Mouse (Mus musculus): ENCODE measurements around the gene Cox6b2. TPM values are rescaled to one million over a fixed set of nuclear protein-coding genes. Genes with fewer than 3 reads are reported as not detected.

Gene Cox6b2
- polyA plus RNA-seq, 1 experiment from 2014 or later, result 32.5 TPM

DNA sequence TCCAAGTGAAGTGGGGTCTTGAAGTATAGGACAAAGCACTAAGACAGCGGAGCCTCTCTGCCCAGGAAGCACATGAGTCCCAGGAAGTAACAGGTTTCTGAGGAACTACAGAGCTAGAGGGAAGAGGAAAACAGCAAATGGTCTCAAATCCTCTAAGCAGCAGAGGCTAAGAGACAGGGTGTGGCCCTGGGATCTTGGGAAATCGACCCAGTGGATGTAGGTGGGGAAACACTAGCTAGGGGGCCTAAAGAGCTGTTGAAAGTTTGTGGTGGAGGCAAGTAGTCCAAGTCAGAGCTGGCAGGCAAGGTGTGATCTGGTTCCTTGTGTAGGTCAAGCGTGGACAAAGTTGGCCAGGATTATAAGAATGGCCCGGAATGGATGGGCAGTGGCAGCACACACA lies 4.6 kb downstream of the Cox6b2 start:
- no peak overlapping the region for H3K27ac ChIP-seq
- H3K27me3 ChIP-seq, result 0 out of 2 replicates have a peak, but pooled peaks cover 3% of the 10 kb centered on the region
- H3K36me3 ChIP-seq (replicated peaks), result peaks cover 23% of the 10 kb centered on the region
- H3K4me3 ChIP-seq (replicated peaks), result no peak overlapping the region
- H3K4me1 ChIP-seq, result peaks cover 31% of the 10 kb centered on the region
- 80% methylated on average over 4 of the region's 4 CpGs for WGBS
- H3K9ac ChIP-seq, result no peak overlapping the region
- no peaks in the 10 kb centered on the region for H3K9me3 ChIP-seq
- no peak overlapping the region for H3K4me2 ChIP-seq
- no peak for ATAC-seq (ENCODE audit: low FRiP score)

DNA sequence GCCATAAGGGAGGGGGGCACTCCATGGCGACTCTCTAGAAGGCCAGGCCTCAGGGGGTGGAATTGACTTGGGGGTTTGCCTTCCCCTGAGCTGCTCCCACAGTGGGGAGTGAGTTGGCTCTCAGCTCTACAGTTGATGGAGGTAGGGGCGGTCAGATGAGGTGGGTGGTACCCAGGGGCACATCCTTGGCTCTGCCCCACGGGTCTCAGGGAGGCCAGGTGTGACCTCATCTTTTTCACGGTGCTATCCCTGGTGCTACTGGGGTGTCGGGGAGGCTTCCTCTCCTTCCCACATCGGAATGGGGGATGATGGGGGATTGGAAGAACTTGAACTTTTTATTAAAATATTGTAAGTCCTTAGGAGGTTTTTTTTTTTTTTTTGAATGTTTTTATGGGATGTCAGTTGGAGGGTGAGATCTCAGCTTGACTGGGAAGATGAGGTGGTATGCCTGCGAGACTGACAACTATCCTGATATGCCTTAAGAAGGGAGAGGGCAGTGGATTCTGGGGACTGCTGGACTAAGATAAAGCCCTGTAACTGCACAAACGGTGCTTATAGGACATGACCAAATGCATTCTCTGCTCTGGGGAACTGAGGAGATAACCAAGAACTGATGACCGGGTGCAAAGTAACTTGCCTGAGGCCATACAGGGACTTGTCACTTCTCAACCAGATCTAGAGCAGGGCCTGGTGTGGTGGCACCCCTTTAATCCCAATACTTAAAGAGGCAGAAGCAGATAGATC lies 5.6 kb downstream of the Cox6b2 start:
- Histone ChIP-seq H3K4me2 (no peak overlapping the region), H3K4me3 (replicated peaks) (no peak overlapping the region), H3K9ac (no peak overlapping the region), H3K27me3 (0 out of 2 replicates have a peak, but pooled peaks cover under 1% of the 10 kb centered on the region), H3K9me3 (no peaks in the 10 kb centered on the region), H3K36me3 (replicated peaks) (peaks cover 30% of the 10 kb centered on the region), H3K27ac (no peak overlapping the region), H3K4me1 (peaks cover 33% of the 10 kb centered on the region)
- 75% methylated on average over 9 of the region's 9 CpGs for WGBS
- ATAC-seq (ENCODE audit: low FRiP score), result no peak

DNA sequence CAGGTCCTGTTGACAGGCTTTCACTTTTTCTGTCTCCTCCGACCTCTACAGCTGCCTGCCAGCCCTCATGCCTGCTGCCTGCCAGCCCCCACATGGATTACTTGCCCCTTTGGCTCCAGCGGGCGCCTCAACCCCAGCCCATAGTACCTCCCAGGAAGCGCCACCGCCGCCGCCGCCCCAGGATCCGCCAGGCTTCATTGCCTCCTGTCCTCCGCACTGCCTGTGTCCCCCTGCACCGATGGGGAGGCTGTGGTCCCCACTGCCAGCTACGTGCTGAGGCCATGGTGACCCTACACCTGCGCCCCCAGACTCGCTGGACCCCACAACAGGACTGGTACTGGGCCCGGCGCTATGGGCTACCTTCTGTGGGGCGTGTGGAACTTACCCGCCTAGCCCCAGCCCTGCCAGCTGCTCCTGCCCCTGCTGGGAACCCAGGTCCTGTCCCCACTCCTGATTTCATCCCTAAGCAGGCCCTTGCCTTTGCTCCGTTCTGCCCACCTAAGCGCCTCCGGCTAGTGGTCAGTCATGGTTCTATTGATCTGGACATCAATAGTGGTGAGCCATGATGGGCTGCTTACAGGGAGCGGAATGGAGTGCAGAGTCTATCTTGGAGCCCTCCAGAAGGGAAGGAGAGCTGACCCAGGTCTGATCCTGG lies 6.4 kb downstream of the Cox6b2 start:
- WGBS, result 84% methylated on average over 22 of the region's 22 CpGs
- Histone ChIP-seq H3K4me1 (peaks cover 33% of the 10 kb centered on the region), H3K27ac (no peak overlapping the region), H3K9me3 (no peaks in the 10 kb centered on the region), H3K4me2 (no peak overlapping the region), H3K9ac (no peak overlapping the region), H3K27me3 (no peaks in the 10 kb centered on the region), H3K4me3 (replicated peaks) (no peak overlapping the region), H3K36me3 (replicated peaks) (peaks cover 34% of the 10 kb centered on the region)
- no peak for ATAC-seq (ENCODE audit: low FRiP score)

DNA sequence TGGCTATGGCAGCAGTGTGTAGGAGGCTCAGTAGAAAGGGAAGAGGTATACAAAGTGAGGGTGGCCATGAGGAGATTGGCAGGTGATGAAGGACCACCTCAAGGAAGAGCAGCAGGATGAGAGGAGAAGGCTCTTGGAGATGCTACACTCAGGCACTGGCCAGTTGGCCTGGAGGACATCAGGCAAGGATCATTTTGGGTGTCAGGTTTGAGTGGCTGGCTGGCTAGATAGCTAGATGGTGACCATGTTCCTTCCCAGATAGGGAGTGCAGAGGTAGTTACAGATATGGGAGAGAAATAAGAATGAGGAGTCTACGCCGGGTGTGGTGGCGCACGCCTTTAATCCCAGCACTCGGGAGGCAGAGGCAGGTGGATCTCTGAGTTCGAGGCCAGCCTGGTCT lies 8.0 kb downstream of the Cox6b2 start:
- Histone ChIP-seq H3K4me2 (no peak overlapping the region), H3K9me3 (no peaks in the 10 kb centered on the region), H3K27ac (no peak overlapping the region), H3K9ac (no peak overlapping the region), H3K36me3 (replicated peaks) (peaks cover 34% of the 10 kb centered on the region), H3K27me3 (no peaks in the 10 kb centered on the region), H3K4me1 (peaks cover 44% of the 10 kb centered on the region), H3K4me3 (replicated peaks) (no peak overlapping the region)
- no peak for ATAC-seq (ENCODE audit: low FRiP score)
- 98% methylated on average over 5 of the region's 6 CpGs for WGBS

- WGBS, result 75% methylated on average over 2 of the region's 2 CpGs
- Histone ChIP-seq H3K36me3 (replicated peaks) (peaks cover 31% of the 10 kb centered on the region), H3K9ac (no peak overlapping the region), H3K27me3 (no peaks in the 10 kb centered on the region), H3K4me2 (no peak overlapping the region), H3K4me1 (peaks cover 53% of the 10 kb centered on the region), H3K9me3 (no peaks in the 10 kb centered on the region), H3K27ac (no peak overlapping the region), H3K4me3 (replicated peaks) (no peak overlapping the region)
- ATAC-seq (ENCODE audit: low FRiP score), result no peak
Measured at GRCm38 (mm10) chr7:4743354-4743753, 9.5 kb downstream of the Cox6b2 start.

DNA sequence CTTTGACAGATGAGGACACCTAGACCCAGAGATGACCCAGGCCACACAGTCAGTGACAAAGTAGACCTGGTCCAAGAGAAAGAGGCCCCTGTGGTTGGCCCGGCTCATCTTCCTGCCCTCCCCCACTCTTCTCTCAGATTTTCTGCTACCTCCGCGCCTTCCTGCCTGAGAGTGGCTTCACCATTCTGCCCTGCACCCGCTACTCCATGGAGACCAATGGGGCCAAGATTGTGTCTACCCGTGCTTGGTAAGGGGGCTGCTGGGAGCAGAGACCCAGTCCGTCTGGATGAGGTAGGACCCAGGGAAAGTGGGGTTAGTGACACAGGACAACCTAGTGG lies 10.4 kb downstream of the Cox6b2 start:
- H3K9ac ChIP-seq, result no peak overlapping the region
- H3K36me3 ChIP-seq (replicated peaks), result peaks cover 31% of the 10 kb centered on the region
- WGBS, result 85% methylated on average over 6 of the region's 6 CpGs
- H3K27me3 ChIP-seq, result no peaks in the 10 kb centered on the region
- H3K4me1 ChIP-seq, result peaks cover 53% of the 10 kb centered on the region
- H3K27ac ChIP-seq, result no peak overlapping the region
- peak overlapping the region; percentile 92; the same call in 1 of the 2 replicates for H3K4me2 ChIP-seq
- no peaks in the 10 kb centered on the region for H3K9me3 ChIP-seq
- H3K4me3 ChIP-seq (replicated peaks), result no peak overlapping the region
- no peak for ATAC-seq (ENCODE audit: low FRiP score)

DNA sequence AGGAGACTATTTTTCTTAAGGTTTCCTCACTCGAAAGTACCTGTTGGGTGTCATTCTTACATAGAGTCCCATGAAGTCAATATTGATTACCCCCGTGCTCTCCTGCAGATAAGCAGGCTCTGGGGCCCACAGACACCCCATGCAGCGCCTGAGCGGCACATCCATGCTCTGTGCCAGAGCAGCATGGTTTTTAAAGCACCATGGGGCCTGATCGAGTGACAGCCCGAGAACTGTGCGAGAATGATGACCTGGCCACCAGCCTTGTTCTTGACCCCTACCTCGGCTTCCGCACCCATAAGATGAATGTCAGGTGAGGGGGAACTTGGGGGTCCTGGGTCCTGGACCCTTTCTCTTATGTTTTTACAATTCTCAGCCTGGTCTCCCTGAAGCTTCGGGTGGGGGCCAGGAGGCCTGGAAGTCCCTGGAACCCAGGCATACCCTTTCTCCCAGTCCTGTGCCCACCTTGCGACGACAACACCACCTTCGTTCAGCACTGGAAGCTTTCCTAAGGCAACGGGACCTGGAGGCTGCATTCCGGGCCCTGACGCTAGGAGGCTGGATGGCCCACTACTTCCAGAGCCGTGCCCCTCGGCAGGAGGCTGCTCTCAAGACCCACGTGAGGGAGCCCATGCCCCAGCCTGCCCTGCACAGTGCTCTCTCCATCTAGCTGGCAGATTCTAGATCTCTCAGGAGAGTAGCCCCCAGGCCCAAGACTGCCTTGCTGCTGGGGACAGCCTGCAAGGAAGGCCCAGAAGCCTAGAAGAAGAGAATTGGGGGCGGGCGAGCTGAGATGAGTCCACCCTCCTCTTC lies 11.0 kb downstream of the Cox6b2 start:
- Histone ChIP-seq H3K9ac (peak overlapping the region; percentile 94), H3K4me1 (peaks cover 53% of the 10 kb centered on the region), H3K27ac (peak overlapping the region; percentile 93), H3K36me3 (replicated peaks) (peaks cover 28% of the 10 kb centered on the region), H3K9me3 (no peaks in the 10 kb centered on the region), H3K27me3 (no peaks in the 10 kb centered on the region), H3K4me3 (replicated peaks) (no peak overlapping the region), H3K4me2 (peak overlapping the region; percentile 92)
- ATAC-seq (ENCODE audit: low FRiP score), result no peak
- WGBS, result 81% methylated on average over 21 of the region's 21 CpGs

DNA sequence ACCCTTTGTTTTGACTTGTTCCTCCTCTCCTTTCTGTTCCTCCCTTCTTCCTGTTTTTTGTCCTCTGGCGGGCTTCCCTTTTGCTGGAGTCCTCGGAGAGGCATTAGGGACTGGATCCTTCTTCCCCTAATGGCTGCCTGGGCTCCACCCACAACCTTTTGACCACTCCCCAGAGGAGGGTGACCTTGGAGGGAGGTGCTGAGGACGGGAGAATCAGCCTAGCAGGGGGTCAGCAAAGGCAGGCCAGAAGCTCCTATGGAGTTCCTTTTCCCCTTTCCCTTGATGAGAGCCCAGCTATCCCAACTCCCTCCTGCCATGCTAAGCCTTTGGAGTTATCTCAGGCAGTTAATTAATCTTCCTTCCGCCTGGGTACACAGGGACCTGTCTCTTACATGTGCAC lies 11.7 kb downstream of the Cox6b2 start:
- H3K4me3 ChIP-seq (replicated peaks), result peak overlapping the region; percentile 73
- no peaks in the 10 kb centered on the region for H3K9me3 ChIP-seq
- peak overlapping the region; percentile 93 for H3K27ac ChIP-seq
- H3K36me3 ChIP-seq (replicated peaks), result peaks cover 21% of the 10 kb centered on the region
- WGBS, result 1% methylated on average over 4 of the region's 4 CpGs
- no peak for ATAC-seq (ENCODE audit: low FRiP score)
- peak overlapping the region; percentile 92 for H3K4me2 ChIP-seq
- H3K9ac ChIP-seq, result peak overlapping the region; percentile 94
- peaks cover 46% of the 10 kb centered on the region for H3K4me1 ChIP-seq
- no peaks in the 10 kb centered on the region for H3K27me3 ChIP-seq

GRCm38 (mm10) chr7:4740309-4740727 lies 12.6 kb downstream of the Cox6b2 start:
- H3K27ac ChIP-seq, result peak overlapping the region; percentile 93
- under 1% methylated on average over 14 of the region's 14 CpGs for WGBS
- peak; percentile 46 for ATAC-seq (ENCODE audit: low FRiP score)

DNA sequence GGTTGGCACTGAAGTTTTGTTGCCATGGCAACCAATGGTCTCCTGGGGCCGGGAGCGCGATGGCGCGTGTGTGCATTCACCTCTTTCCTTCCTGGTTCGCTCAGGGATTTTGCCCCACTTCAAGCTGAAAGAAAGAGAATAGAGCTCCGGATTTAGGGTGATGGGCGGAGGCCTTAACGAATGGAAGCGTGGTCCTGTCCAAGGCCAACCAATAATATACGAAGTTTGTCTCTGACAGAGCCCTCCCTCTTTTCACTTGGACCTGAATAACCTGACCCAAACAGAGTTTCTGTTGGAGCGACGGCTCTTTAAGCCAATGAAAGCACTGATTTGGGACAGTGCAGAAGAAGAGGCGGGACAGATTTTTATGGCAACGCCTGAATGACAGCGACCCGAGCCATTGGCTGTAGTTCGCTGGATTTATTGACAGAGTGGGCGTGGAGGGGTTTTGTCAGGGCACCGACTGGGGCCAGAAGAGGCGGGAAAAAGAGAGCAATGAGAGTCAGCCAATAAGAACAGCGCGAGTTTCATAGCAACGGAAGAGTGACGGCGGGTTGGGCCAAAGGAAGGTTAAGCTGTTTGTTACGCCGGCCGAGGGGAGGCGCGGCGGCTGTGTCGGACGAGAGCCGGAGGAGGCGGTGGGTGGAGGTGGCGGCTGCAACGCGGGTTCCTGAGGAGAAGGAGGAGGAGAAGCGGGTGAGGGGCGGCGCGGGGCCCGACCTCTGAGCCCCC lies 13.2 kb downstream of the Cox6b2 start, which contains the start of gene Kmt5c:
Kmt5c (plus strand) TSS at position 572 of the 732 bp plus-strand sequence.
- peak within 1 kb of the TSS; percentile 94 for H3K9ac ChIP-seq
- no peaks in the 10 kb centered on the region for H3K27me3 ChIP-seq
- under 1% methylated on average over 42 of the region's 44 CpGs for WGBS
- peak within 1 kb of the TSS; percentile 73 for H3K4me3 ChIP-seq (replicated peaks)
- H3K4me2 ChIP-seq, result peak within 1 kb of the TSS; percentile 92
- H3K9me3 ChIP-seq, result no peaks in the 10 kb centered on the region
- peaks cover 14% of the 10 kb centered on the region for H3K36me3 ChIP-seq (replicated peaks)
- peak; percentile 98 for ATAC-seq (ENCODE audit: low FRiP score)
- peaks cover 41% of the 10 kb centered on the region for H3K4me1 ChIP-seq
- H3K27ac ChIP-seq, result peak within 1 kb of the TSS; percentile 93

More at GRCm38 (mm10) chr7:4740309-4740727, 12.6 kb downstream of the Cox6b2 start:
- peaks cover 41% of the 10 kb centered on the region for H3K4me1 ChIP-seq
- no peaks in the 10 kb centered on the region for H3K9me3 ChIP-seq
- H3K4me3 ChIP-seq (replicated peaks), result peak overlapping the region; percentile 73
- H3K9ac ChIP-seq, result peak overlapping the region; percentile 94
- no peaks in the 10 kb centered on the region for H3K27me3 ChIP-seq
- H3K36me3 ChIP-seq (replicated peaks), result peaks cover 14% of the 10 kb centered on the region
- peak overlapping the region; percentile 92 for H3K4me2 ChIP-seq

DNA sequence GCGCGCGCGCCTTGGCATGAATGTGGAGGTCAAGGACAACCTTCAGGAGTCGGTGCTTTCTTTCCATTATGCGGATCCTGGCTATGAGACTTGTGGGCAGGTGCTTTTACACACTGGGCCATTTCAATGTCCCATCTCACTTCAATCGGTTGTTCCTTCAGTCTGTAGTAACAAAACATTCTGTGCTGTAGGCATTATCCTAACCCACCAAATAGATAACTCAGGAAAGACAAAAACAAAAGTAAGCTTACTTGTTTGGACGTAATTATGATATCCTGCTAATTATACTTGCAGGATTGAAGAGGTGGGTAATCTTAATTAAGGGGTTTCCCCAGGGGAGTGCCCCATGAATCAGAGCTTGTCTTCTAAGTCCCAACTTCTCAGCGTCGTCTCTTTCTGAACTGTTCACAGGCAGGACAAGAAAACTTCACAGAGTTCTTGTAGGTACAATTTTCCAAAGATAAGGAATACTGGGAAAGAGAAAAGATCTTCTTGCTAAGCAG lies 13.8 kb downstream of the Cox6b2 start:
- peak overlapping the region; percentile 57 for H3K4me2 ChIP-seq
- H3K27ac ChIP-seq, result peak overlapping the region; percentile 88
- no peaks in the 10 kb centered on the region for H3K27me3 ChIP-seq
- peak overlapping the region; percentile 36; the same call in 1 of the 2 replicates for H3K9ac ChIP-seq
- H3K9me3 ChIP-seq, result no peaks in the 10 kb centered on the region
- H3K4me1 ChIP-seq, result peaks cover 41% of the 10 kb centered on the region
- H3K4me3 ChIP-seq (replicated peaks), result peak overlapping the region; percentile 73
- no peak; the same call in 1 of the 2 replicates for ATAC-seq (ENCODE audit: low FRiP score)
- whole genome bisulfite sequencing, result 38% methylated on average over 10 of the region's 10 CpGs
- peaks cover 13% of the 10 kb centered on the region for H3K36me3 ChIP-seq (replicated peaks)
